Mouse (Mus musculus) liver, embryonic 14.5 days (tissue): ENCODE measurements around the gene Sorcs1.

Source experiments
- CTCF ChIP-seq: IDR thresholded peaks from 2 replicates; pipeline ENCODE4 v1.5.1; 2016; ENCODE audit warnings: antibody characterized with exemption, low read depth, control low read depth
- EP300 ChIP-seq: IDR thresholded peaks from 2 replicates; pipeline ENCODE4 v1.6.1; 2016; ENCODE audit warnings: antibody characterized with exemption, low read depth

- TF ChIP-seq CTCF, result no peak
- TF ChIP-seq EP300, result no peak
Observed at GRCm38 (mm10) chr19:50486345-50486744, 192.1 kb downstream of the Sorcs1 start.
